Mouse (Mus musculus): ENCODE data around the gene Pou3f3. TPM values are rescaled to one million over a fixed set of nuclear protein-coding genes. Genes with fewer than 3 reads are reported as not detected.

The Pou3f3 gene
- polyA plus RNA-seq, 1 experiment: not detected

DNA sequence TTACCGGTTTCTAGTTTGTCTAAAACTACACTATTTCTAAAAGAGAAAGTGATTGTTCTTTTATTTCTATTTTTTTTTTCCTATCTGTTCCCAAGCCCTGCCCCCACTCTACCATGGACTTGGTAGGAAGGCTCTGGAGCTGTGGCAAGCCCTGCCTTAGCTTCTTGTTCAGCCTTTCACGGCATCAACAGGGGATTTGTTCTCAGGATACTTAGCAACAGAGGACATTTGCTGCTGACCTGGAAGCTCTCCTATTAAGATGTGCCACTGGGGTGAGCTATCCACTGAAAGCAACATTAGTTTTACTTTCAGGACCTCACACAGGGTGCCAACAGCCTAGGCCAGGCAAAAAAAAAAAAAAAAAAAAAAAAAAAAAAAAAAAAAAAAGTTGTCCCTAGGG, 15.4 kb downstream of the Pou3f3 start:
- Histone ChIP-seq H3ac (ENCODE audit: control insufficient read depth, insufficient read length) (no peak overlapping the region), H3K4me3 (no peak overlapping the region), H3K36me3 (ENCODE audit: control insufficient read depth, insufficient read depth) (no peaks in the 10 kb centered on the region), H3K4me2 (ENCODE audit: low read depth) (no peak overlapping the region), H3K27me3 (ENCODE audit: control insufficient read depth, insufficient read depth, insufficient read length) (peaks cover 33% of the 10 kb centered on the region), H3K79me2 (ENCODE audit: control insufficient read depth, insufficient read depth) (no peaks in the 10 kb centered on the region)
- no peak for TF ChIP-seq POLR2AphosphoS2 (IDR thresholded peaks at IDR 0.05; ENCODE audit: insufficient read length, low read depth)
- no peak for TF ChIP-seq CEBPB (IDR thresholded peaks at IDR 0.05; ENCODE audit: insufficient read depth, poor library complexity, severe bottlenecking)
- TF ChIP-seq SRF (IDR thresholded peaks at IDR 0.05; ENCODE audit: control insufficient read depth, insufficient read length, low read depth): no peak
- TF ChIP-seq MAX (IDR thresholded peaks at IDR 0.05; ENCODE audit: low read depth): no peak
- TF ChIP-seq USF1 (IDR thresholded peaks at IDR 0.05; ENCODE audit: low read depth): no peak

DNA sequence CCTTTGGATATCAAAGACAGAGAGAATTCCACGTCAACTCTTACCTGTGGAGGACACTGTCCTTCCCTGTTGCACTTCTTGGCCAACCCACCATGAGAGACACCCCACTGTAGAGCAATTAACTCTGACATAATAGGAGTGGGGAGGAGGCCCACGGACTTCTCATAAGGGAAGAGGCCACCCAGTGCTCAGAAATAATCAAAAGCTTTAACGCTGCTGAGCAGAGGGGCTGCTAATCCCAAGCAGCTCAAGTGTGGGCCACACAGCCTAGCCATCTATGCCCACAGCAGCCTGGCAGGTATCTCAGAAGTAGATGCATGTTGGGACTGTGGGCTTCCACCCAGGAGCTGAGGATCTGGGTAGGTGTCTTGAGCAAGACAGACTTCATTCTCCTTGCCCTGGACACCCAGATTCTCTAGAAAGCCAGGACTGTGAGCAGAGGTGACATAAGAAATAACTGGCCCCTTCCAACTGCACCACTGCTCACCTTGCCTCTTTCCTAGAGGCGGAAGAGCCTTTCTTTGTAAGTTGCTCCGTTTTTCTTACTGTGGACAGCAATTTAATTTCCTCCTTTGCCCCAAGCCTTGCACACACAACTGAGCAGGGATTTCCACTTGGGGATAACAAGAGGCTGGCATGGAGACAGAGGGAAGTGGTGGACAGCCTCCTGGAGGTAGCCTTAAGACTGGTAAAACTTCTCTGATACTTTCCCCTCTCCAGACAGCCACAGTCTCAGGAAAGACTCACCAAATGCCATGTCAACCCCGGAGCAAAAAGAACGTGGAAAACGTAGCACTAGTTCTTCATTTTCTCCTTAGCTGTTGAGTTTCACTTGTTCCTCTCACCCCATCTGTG, 16.1 kb downstream of the Pou3f3 start:
- no peak for TF ChIP-seq TCF12 (IDR thresholded peaks at IDR 0.05; ENCODE audit: insufficient read depth, poor library complexity, severe bottlenecking)
- TF ChIP-seq MAX (IDR thresholded peaks at IDR 0.05; ENCODE audit: low read depth): no peak
- TF ChIP-seq USF1 (IDR thresholded peaks at IDR 0.05; ENCODE audit: low read depth): no peak
- no peak for TF ChIP-seq E2F4 (IDR thresholded peaks at IDR 0.05; ENCODE audit: insufficient read depth)
- no peak for TF ChIP-seq CEBPB (IDR thresholded peaks at IDR 0.05; ENCODE audit: insufficient read depth, poor library complexity, severe bottlenecking)
- no peak for TF ChIP-seq TCF3 (IDR thresholded peaks at IDR 0.05; ENCODE audit: insufficient read length, low read depth)
- no peak for TF ChIP-seq POLR2AphosphoS2 (IDR thresholded peaks at IDR 0.05; ENCODE audit: insufficient read length, low read depth)
- no peak for TF ChIP-seq MYOD1 (IDR thresholded peaks at IDR 0.05; ENCODE audit: control insufficient read depth in 1 of 3, insufficient read length in 2 of 3, low read depth in 2 of 3)
- no peak for TF ChIP-seq REST (IDR thresholded peaks at IDR 0.05; ENCODE audit: insufficient read depth, insufficient read length)
- TF ChIP-seq SRF (IDR thresholded peaks at IDR 0.05; ENCODE audit: control insufficient read depth, insufficient read length, low read depth): no peak
- no peak for TF ChIP-seq MYOG (IDR thresholded peaks at IDR 0.05; ENCODE audit: control insufficient read depth in 1 of 3, insufficient read depth in 1 of 3, insufficient read length in 2 of 3, low read depth in 2 of 3)
- TF ChIP-seq POLR2A (IDR thresholded peaks at IDR 0.05; ENCODE audit: insufficient read length, low read depth): no peak
- Histone ChIP-seq H3K79me2 (ENCODE audit: control insufficient read depth, insufficient read depth) (no peaks in the 10 kb centered on the region), H3K27me3 (ENCODE audit: control insufficient read depth, insufficient read depth, insufficient read length) (peaks cover 31% of the 10 kb centered on the region), H3ac (ENCODE audit: control insufficient read depth, insufficient read length) (no peak overlapping the region), H3K36me3 (ENCODE audit: control insufficient read depth, insufficient read depth) (no peaks in the 10 kb centered on the region), H3K4me3 (no peak overlapping the region), H3K4me2 (ENCODE audit: low read depth) (no peak overlapping the region)

- no peaks in the 10 kb centered on the region for H3K36me3 ChIP-seq (ENCODE audit: control insufficient read depth, insufficient read depth)
- H3ac ChIP-seq (ENCODE audit: control insufficient read depth, insufficient read length): no peak overlapping the region
- no peak for TF ChIP-seq MYOG (IDR thresholded peaks at IDR 0.05; ENCODE audit: control insufficient read depth in 1 of 3, insufficient read depth in 1 of 3, insufficient read length in 2 of 3, low read depth in 2 of 3)
- no peak overlapping the region for H3K4me3 ChIP-seq
- no peak overlapping the region for H3K4me2 ChIP-seq (ENCODE audit: low read depth)
- peaks cover 26% of the 10 kb centered on the region for H3K27me3 ChIP-seq (ENCODE audit: control insufficient read depth, insufficient read depth, insufficient read length)
- no peaks in the 10 kb centered on the region for H3K79me2 ChIP-seq (ENCODE audit: control insufficient read depth, insufficient read depth)
Measured at GRCm38 (mm10) chr1:42712311-42712690, 16.7 kb downstream of the Pou3f3 start.

DNA sequence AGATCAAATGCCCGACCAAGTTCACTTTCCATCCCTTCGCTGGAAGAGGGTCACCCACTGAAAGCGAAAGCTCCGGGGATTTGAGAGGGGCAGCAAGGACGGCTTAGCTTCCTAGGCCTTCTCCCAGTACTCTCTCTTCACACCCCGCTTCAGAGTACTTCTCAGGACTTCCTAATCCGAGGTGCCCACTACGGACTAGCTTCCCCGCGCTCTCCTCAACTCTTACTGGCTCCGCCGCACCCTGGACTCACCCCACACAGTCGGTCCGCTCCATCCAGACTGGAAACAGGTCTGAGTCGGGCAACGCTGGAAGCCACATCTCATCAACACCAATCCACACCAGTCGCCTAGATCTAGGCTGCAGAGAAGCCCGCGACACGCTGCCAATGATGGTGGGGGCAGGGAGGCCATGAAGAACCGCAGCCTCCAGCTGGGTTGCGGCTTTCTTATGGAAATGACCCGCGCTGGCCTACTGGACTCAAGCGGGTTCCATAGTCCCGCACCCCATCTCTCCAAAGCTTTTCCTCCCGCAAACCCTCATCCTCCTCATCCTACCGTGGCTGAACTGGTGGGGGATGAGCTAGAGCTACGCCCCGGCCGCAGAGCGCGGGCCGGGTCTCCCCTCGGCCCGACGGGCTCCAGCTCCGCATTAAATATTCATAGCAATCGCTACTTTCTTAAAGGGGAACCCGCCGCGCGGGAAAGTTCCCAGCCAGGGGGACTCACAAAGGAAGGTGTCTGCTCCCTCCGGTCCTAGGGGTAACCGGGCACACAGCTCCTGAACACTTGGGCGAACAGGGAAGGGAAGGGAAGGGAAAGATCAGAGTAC, 17.8 kb downstream of the Pou3f3 start:
- no peak overlapping the region for H3K4me3 ChIP-seq
- H3K27me3 ChIP-seq (ENCODE audit: control insufficient read depth, insufficient read depth, insufficient read length): peaks cover 23% of the 10 kb centered on the region
- no peaks in the 10 kb centered on the region for H3K79me2 ChIP-seq (ENCODE audit: control insufficient read depth, insufficient read depth)
- H3K4me2 ChIP-seq (ENCODE audit: low read depth): no peak overlapping the region
- no peak overlapping the region for H3ac ChIP-seq (ENCODE audit: control insufficient read depth, insufficient read length)
- no peaks in the 10 kb centered on the region for H3K36me3 ChIP-seq (ENCODE audit: control insufficient read depth, insufficient read depth)
- TF ChIP-seq MYOD1 (IDR thresholded peaks at IDR 0.05; ENCODE audit: control insufficient read depth in 1 of 3, insufficient read length in 2 of 3, low read depth in 2 of 3) (no peak), REST (IDR thresholded peaks at IDR 0.05; ENCODE audit: insufficient read depth, insufficient read length) (no peak), TCF3 (IDR thresholded peaks at IDR 0.05; ENCODE audit: insufficient read length, low read depth) (no peak), USF1 (IDR thresholded peaks at IDR 0.05; ENCODE audit: low read depth) (no peak), POLR2AphosphoS2 (IDR thresholded peaks at IDR 0.05; ENCODE audit: insufficient read length, low read depth) (no peak), MAX (IDR thresholded peaks at IDR 0.05; ENCODE audit: low read depth) (no peak), MYOG (IDR thresholded peaks at IDR 0.05; ENCODE audit: control insufficient read depth in 1 of 3, insufficient read depth in 1 of 3, insufficient read length in 2 of 3, low read depth in 2 of 3) (no peak), CEBPB (IDR thresholded peaks at IDR 0.05; ENCODE audit: insufficient read depth, poor library complexity, severe bottlenecking) (no peak), POLR2A (IDR thresholded peaks at IDR 0.05; ENCODE audit: insufficient read length, low read depth) (no peak)
